Mouse (Mus musculus): ENCODE results near the gene Vps11.
"Not testable (repeated sequence)": the region's sequence is repeated elsewhere in the genome, so short reads cannot be mapped to it uniquely, and the experiment has no call there.

The Vps11 gene

DNA sequence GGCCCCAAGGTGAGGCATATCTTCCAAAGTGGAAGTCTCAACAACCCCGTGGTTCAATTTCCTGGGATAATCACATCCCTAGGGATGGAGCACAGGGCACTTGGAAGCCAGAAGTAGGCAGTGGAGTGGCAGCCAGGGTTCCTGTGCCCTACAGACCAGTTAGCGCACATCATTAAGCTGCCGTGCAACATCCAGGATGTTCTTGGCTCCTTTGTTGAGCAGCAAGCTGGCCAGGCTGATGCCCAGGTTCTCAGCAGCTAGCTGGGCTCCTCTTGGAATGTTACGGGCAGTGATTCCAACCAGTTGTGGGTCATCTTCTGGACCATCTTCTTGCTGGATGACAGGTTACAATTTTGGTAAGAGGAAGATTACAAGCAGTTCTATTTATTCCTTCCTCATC is 25.0 kb downstream of the Vps11 start:
- in situ Hi-C loops (cut with MboI; ENCODE audit: low sequenced_read_pairs): not testable (repeated sequence)

DNA sequence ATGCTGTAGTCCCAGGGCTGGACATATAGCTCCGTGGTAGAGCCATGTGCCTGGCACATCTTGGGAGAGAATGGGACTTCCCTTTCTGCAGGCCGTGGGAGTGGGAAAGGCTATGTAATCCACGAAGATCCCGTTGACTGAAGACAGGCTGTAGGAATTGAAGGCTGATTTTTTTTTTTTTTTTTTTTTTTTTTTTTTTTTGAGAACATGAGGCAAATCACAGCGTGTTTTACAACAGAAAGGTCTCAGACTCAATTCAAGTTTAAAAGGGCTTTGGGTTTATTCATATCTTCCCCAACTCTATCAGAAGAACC is 25.4 kb downstream of the Vps11 start:
- in situ Hi-C loops (cut with MboI; ENCODE audit: low sequenced_read_pairs): no loop called here

DNA sequence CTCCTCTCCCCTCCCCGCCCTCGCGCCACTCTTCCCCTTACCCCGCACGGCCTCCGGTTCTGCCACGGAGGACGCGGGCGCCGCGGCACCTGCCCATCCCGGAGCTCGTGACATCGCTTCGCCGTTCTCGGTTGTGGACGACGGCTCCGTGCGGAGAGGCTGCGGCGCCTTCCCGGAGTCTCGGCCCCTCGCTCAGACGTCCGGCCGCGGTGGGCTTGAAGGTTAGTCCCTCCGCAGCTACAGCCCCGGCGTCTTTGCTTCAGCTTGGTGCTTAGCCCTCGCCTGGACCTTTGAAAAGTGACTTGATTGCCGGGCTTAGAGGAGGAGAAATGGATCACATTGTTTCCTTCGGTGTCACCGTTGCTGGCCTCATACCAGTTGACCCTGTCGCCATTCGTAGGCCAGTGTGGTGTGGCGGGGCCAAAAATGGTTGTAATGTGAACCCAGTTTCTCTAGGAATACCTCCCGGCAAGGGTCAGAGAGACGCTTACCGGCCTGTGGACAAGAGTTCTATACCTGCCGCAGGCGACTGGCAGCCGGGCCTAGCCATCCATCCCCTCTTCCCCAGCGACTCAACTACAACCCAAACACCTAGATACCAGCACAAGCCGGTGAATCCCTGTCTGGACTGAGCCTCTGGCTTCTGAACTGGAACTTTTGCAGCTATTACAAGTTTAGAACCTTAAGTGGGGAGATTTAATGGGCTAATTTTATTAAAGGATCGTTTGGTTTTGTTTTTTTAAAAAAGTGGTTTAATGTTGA is 26.0 kb downstream of the Vps11 start:
- in situ Hi-C loops (cut with MboI; ENCODE audit: low sequenced_read_pairs): no loop called here

DNA sequence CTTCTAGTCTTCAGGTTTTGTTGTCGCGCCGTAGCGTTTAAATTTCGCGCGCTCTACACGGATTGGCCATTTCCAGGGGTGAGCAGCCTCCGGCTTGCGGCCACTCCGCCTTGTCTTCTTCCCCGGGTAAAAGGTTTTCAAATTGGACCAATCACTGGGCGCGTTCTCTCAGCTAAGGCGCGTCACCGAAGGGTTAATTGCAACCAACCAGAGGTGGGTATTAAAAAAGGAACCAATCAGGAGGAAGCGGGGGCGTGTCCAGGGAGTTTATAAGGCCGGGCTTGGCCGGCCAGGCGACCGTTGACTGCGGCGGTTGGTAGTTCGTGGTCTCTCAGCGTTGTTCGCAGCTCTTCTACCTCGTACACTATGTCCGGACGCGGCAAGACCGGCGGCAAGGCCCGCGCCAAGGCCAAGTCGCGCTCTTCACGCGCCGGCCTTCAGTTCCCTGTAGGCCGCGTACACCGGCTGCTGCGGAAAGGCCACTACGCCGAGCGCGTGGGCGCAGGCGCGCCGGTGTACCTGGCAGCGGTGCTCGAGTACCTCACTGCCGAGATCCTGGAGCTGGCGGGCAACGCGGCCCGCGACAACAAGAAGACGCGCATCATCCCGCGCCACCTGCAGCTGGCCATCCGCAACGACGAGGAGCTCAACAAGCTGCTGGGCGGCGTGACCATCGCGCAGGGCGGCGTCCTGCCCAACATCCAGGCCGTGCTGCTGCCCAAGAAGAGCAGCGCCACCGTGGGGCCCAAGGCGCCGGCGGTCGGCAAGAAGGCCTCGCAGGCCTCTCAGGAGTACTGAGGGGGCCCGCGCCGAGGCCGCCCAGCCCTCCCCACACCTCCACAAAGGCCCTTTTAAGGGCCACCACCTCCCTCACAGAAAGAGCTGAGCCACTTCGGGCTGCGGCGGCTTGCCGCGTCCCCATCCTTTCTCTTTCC is 26.8 kb downstream of the Vps11 start, which contains the start of gene H2afx:
TSS of gene H2afx (plus strand) at position 299 of the 935 bp plus-strand sequence.
- in situ Hi-C loops (cut with MboI; ENCODE audit: low sequenced_read_pairs): no loop called here

DNA sequence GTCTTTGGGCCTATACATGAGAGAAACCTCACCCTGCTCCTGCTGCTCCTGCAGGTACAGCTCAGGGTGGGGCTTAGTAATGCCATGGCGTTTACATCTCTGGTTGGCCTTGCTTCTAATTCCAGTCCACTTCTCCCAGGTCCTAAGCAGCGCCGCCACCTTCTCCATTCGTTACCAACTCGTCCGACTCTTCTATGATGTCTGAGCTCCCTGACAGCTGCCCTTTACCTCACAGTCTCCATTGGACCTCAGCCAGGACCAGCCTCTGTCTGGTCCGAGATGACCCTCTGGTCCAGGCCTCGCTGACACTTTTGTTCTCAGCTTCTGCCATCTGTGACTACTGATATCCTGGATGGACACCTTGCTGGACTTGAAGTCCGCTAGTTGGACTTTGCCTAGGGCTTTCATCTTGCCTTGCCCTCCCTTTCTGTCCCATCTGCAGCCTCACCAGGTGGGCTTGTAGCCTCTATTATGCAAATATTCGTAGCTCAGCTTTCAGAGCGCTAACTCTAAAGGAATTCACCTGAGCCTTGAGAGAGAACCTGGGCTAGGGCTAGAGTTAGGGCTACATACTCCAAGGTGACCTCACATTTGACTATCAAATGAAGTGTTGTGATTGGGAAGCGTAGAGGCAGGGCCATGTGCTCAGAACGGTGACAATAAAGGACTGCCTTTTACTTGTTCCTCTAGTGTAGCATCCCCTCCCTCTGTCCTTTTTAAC is 28.4 kb downstream of the Vps11 start:
- in situ Hi-C loops (cut with MboI; ENCODE audit: low sequenced_read_pairs): no loop called here

DNA sequence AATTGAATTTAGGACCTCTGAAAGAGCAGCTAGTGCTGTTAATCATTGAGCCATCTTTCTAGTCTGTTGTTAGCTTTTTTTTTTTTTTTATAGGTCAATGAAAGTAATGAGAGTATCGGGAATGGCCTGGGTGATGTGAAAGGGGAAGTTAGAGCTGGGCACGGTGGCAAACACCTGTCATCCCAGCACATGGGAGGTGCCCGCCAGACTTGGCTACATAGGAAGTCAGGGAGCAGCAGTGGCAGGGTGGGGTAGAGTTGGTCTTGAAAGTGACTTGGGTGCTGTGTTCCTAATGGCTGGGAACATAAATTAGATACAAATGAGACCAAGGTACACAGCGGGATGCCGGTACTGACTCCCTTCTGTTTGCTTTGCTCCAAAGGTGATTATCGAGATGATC is 30.7 kb downstream of the Vps11 start:
- in situ Hi-C loops (cut with MboI; ENCODE audit: low sequenced_read_pairs): no loop called here

DNA sequence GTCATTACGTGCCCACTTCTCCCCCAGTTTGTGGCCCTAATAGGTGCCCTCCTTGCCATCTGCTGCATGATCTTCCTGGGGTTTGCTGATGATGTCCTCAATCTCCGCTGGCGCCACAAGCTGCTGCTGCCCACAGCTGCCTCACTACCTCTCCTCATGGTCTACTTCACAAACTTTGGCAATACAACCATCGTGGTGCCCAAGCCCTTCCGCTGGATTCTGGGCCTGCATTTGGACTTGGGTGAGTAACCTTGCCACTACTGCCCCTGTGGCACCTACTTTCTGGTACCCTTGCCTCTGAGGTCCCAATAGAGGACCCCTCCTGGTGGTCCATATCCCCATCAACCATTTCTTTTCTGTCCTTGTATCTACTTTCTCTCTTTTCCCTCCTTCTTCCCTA is 33.5 kb downstream of the Vps11 start:
- in situ Hi-C loops (cut with MboI; ENCODE audit: low sequenced_read_pairs): no loop called here

DNA sequence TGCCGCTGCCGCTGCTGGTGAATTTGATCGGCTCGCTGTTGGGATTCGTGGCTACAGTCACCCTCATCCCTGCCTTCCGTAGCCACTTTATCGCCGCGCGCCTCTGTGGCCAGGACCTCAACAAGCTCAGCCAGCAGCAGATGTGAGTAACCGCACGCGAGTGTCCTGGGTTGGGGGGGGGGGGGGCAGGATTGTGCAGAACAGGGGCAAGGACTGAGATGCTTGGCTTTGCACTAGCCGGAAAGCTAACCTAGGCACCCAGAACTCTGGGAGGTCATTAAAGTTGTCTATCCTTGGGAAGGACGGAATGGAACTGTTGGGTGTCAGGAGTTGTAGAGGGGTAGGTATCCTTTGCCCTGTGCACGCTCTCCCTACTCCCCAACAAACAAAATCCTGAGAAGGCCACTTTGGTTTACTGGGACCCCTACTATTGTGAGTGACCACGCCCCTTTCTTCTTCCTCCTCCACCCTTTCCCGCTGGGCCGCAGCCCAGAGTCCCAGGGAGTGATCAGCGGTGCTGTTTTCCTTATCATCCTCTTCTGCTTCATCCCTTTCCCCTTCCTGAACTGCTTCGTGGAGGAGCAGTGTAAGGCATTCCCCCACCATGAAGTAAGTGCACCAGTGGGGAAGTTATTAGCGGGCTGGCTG is 34.3 kb downstream of the Vps11 start:
- in situ Hi-C loops (cut with MboI; ENCODE audit: low sequenced_read_pairs): no loop called here

DNA sequence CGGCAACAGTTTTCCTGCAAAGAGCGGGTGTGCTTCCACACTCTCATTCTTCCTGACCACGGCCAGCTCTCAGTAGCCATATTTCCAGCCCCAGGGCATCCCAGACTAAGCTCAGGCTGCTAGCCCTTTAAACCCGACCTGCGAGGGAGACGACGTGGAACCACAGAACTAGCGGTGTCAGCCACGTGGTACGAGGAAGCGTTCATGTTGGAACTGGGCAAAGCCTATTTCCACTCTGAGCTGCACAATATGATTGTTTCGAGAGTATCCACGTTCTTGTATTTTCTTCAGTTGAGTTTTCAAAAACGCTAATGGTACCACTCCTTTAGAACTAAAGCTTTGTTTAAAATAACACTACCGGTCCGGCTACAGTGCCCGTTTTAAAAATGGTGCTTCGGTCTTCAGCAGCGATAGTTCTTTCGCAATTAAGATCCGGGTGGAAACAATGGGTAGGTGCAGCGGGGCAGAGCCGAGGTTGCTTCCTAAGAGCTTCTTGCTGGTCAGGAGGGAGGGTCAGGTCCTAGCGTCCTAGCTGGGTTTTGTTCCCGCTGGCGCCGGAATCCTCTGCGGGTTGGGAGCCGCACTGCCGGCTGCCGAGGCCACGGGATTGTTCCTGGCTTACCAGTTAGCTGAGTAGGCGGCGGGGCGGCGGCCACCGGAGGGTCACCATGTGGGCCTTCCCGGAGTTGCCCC is 35.0 kb downstream of the Vps11 start:
- in situ Hi-C loops (cut with MboI; ENCODE audit: low sequenced_read_pairs): no loop called here

DNA sequence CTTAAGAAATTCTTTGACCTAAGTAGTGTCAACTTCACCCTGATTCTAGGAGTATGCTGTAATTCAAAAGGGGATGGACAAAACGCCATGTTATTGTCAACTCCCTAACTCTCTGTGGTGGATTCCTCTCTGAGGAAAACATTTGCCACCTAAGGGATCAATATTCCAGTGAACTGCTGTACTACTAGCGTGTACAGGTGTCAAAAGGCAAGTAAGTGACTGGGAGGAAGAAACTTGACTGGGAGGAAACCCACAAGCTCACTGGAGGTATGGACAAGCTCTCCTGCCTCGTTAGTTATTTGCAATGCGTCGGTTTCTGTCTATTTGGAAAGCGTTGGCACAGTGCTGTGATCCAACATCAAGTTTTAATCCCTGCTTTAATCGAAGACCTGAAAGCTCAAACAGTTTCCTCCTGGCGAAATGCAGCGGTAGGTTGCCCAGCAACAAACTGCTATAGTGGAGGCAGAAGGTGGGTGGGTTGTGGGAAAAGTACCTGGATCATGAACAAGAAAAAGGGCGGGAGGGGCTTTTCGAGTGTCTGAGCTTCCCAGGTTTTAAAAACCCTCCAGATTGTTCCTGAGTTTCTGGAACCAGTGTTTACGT is 35.6 kb downstream of the Vps11 start, which contains the start of gene Dpagt1:
TSS of gene Dpagt1 (plus strand) at position 252 of the 603 bp plus-strand sequence.
- in situ Hi-C loops (cut with MboI; ENCODE audit: low sequenced_read_pairs): no loop called here

DNA sequence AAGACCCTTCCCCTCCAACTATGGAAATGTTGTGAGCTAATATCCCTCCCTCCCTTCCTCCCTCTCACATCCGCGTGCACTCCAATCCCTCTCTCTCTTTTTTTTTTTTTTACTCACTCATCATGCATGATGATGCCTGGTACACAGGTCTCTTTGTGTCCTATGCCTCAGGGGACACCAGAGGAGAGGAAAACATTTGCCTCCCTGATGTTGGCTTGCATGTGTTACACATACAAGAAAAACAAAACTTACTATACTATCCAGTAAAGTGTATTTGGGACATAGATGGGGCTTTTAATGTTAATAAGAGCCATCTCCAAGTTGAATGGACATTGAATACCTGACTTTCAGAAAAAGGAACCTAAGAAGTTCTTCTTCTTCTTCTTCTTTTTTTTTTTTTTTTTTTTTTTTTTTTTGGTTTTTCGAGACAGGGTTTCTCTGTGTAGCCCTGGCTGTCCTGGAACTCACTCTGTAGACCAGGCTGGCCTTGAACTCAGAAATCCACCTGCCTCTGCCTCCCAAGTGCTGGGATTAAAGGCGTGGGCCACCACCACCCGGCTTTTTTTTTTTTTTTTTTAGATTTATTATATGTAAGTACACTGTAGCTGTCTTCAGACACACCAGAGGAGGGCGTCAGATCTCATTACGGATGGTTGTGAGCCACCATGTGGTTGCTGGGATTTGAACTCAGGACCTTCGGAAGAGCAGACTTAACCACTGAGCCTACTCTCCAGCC is 36.3 kb downstream of the Vps11 start:
- in situ Hi-C loops (cut with MboI; ENCODE audit: low sequenced_read_pairs): not testable (repeated sequence)

DNA sequence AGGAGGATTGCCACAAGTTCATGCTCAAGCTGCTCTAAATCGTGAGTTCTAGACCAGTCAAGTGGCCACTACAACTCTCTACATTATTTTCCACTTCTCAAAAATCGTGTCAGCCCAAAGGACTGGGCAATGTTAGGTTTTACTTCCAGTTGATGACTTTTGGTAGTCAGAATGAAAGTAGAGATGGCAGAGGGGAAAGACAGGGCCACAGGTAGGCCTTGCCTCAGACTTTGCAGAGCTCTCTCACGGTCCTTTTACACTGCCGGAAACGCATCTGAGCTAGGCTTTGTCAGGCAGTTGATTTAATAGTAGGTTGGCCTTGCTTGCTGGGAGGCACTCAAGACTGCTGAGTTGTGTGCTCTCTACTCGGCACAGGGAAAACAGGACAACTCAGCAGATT is 37.3 kb downstream of the Vps11 start:
- in situ Hi-C loops (cut with MboI; ENCODE audit: low sequenced_read_pairs): no loop called here

DNA sequence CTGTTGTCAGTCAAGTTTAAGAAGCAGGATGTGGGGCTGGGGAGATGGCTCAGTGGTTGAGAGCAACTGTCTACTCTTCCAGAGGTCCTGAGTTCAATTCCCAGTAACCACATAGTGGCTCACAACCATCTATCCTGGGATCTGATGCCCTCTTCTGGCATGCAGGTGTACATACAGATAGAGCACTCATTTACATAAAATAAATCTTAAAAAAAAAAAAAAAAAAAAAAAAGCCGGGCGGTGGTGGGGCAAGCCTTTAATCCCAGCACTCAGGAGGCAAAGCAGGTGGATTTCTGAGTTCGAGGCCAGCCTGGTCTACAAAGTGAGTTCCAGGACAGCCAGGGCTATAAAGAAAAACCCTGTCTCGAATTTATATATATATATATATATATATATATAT is 37.8 kb downstream of the Vps11 start:
- in situ Hi-C loops (cut with MboI; ENCODE audit: low sequenced_read_pairs): not testable (repeated sequence)

DNA sequence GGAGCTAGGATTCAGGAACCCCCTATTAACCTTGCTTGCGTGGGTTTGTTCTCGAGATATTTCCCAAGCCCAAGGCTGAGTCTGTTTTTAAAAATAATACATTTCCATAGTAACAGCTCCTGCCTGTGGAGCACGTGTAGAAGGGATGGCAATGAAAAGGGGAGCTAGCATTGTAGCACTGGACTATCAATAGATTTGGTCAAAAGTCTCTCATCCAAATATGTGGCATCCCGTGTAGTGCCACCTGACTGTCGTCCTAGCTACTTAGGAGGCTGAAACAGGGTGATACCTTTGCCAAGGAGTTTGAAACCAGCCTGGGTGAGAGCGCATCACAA is 40.7 kb downstream of the Vps11 start:
- in situ Hi-C loops (cut with MboI; ENCODE audit: low sequenced_read_pairs): no loop called here

DNA sequence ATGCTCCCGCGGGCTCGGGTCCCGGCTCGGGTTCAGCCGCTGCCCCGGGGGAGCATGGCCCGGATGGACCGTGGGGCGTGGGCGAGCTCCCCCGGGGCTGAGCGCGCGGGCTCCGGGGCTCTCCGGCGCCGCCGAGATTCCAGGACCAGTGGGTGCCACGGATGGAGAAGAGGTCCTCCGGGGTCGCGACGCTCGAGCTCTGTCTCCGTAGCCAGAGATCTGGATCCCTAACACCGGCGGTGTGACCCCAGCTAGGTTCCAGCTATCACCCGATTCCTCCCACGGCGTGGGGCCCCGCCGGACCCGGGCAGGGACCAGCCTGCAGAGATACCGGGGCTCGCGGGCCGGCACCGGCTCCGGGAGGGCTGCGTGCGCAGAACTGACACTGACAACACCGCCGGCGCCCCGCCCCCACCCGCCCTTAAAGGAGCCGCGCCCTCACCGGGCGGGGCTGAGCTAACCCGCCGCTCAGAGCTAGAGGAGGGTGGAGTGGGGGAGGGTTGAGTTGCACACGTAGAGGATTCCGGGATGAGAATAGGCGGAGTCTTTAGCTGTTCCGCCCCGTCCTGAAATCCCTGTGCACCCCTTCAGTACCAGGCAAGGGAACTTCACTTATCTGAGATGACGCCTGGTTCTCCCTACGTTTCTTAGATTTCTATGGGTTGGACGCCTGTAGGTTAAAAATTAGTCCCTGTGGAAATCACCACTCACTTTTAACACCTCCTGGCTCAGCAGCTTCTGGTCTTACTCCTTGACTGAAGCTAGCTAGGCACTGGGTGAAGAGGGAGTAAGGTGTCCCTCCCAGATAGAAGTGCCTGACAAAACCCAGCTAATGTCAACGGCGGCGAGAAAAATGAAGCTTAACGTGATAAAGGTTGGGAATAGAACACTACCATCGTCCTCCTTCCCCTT is 41.3 kb downstream of the Vps11 start, which contains the start of gene C2cd2l:
TSS of gene C2cd2l (minus strand) at position 399 of the 912 bp plus-strand sequence.
- in situ Hi-C loops (cut with MboI; ENCODE audit: low sequenced_read_pairs): no loop called here

DNA sequence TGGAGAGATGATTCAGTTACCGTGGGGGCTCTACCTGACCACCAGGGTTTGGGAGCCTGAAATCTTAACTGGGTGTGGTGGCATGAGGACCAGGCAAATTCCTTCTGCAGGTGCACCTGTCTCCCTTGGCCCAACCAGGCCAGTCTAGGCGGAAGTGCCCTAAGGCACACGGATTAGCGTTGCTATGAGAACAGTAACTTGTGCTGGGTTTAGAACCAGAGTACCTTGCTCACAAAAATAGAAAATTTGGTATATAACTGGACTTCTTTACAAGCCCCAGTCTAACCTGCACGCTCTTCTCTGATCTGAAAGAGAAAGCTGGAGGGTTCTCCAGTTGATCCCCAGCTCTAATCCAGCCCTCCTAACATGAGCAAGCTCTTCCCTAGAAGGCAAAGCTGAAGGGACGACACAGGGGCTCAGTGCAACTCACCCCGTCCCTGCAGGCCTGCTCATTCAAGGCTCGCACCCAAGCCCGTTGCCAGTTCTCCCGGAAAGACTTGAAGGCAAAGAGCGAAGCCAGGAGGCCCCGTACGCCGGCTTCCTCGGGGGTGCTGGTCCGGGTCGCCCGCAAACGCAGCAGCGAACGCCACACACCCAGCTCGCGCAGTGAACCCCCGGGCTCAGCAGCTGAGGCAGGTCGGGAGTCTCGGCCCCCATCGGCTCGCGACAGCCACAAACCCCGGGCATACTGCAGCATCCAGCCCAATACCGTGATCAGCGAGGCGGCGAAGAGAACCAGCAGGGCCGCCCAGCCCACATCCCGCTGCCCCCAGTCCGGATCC is 42.2 kb downstream of the Vps11 start:
- in situ Hi-C loops (cut with MboI; ENCODE audit: low sequenced_read_pairs): no loop called here

DNA sequence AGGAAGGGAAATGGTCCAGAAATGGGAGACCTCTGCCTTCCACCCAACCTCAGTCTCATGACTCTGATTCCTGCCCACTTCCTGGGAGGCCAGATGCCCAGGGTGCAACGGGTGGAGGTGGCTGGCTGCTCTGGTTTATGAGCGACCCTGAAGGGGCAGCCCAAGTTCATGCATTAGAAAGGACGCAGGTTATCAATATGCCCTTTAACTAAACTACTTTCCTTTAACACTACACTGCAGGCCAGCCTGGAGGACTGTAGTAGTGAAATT is 42.7 kb downstream of the Vps11 start:
- in situ Hi-C loops (cut with MboI; ENCODE audit: low sequenced_read_pairs): no loop called here

All from CH12F3 (cell line).